Mouse (Mus musculus) lung, postnatal 14 days (tissue): ENCODE results near the gene Ppfibp1.

ENCODE experiments used
- DNase-seq: peaks from one replicate; pipeline ENCODE4 v3.0.0; 2021

The Ppfibp1 gene

DNA sequence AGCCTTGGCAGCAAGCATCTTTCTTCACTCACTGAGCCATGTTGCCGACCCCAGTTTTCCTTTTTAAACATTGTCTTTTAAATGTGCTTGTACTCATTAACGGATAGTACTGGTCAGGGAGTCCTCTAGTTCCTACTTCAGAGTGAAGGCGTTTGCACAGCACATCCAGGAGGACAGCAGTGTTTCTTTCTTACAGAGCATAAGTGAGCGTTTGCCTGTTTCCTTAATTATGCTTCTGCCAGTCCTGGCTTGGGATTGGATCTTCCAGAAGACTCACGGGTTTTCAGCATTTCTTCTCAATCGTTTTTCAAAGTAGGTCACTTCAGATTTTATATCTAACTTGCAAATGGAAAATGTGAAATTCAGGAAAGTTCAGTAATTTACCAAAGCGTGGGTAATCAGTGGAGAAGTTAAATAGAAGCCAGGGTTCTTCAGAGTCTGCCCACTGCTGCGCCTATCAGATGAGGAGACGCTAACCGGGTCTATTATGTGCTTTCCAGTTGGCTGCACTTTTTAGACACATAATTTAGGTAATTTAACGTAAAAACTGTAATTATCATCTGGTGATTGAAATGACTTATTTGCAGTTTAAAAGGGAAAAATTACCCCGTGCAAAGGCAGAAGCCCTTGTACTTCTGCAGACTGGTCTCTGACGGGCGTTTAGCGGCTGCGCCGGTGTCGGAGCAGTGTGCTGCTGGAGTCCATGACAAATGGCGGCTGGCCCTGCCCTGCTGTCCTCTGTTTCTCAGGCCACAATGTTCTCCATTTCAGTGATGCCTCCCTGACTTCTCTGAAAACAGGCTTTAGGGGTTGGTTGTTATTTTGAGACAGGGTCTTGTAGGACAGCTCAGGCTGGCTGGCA, 165.7 kb downstream of the Ppfibp1 start:
- DNase-seq, result no peak

DNA sequence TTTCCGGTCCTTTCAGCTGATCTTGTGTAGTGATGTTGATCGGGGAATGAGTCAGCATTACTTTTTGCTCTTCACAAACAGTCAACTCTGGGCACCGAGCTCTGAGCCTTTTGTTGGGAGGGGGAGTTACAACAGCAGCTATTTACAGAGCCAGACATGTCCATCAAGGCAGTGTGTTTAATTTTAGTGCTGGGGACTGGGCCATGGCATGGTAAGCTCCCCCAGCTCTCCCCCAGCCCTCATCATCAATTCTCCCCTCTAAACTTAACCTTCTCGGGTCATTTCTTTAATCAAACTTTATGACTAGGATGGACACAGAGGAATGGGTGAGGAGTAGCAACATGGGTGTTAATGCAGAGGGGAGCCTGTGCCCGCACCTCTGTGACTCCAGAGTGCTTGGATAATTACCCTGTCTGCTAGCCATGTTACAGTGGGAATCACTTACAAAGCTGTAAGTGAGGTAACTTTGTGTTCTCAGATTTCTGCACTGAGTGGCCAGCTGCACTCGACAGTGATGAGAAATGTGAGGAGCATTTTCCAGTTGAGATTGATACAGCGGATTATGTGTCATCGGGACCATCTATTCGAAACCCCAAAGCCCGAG, 167.2 kb downstream of the Ppfibp1 start:
- DNase-seq, result no peak

- DNase-seq, result peak; percentile 36
These were observed 171.0 kb downstream of the Ppfibp1 start for GRCm38 (mm10) chr6:147059326-147059725.

- DNase-seq, result no peak
These were observed 173.3 kb downstream of the Ppfibp1 start for GRCm38 (mm10) chr6:147061630-147062029.

DNA sequence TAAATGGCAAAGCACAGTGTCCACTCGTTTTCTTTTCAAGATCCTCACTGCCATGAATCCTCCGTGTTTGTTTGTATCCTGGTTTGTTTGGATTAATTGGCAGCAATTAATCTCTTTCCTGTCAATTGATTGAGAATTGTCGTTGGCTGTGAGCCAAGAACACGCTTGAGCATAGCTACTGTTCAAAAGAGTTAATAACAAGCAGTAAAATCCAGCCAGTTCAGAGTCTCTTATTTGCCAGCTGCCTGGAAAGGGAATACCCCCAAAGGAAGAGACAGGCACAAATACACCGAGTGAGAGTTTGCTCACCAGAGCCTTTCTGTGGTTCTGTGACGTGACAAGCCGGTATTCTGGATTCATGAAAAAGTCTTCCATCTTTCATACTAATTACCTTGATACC, 173.7 kb downstream of the Ppfibp1 start:
- no peak for DNase-seq

DNA sequence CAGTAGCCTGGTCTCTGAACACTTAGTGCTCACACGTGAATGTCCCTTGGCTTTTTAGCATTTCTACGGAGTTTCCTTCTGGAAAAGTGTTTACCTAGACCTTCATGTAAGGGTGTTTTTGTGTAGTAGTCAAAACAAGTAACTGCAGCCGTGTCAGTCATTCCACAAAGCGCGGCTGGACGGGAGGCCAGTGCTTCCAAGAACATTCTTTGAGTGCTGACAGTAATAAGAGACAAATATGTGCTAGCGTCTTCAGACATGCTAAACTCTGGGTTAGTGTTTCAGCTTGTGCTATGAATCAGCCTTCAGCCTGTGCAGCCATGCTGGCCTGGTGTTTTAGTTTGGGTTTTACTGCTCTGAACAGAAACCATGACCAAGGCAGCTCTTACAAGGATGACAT, 174.4 kb downstream of the Ppfibp1 start:
- no peak for DNase-seq

- no peak for DNase-seq
These were observed 176.1 kb downstream of the Ppfibp1 start for GRCm38 (mm10) chr6:147064226-147064943.

GRCm38 (mm10) chr6:147064944-147065261, 176.6 kb downstream of the Ppfibp1 start:
- no peak for DNase-seq

GRCm38 (mm10) chr6:147075808-147076387, 187.6 kb downstream of the Ppfibp1 start:
- DNase-seq, result peak; percentile 20

DNA sequence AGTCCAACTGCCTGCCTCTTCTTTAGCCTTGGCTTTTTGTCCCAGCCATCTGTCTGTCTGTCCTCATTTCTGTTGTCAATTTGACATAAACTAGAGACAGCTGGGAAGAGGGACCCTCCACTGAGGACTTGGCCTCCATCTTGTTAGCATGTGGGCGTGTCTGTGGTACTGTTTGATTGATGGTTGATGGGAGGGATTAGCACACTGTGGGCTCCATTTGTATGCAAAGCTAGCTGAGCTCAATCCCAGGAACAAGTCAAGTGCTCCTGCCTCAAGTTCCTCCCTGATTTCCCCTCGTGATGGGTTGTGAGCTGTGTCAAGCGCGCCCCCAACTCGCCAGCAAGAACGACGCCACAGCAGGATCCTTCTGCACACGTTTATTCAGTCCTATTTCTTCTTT, 188.6 kb downstream of the Ppfibp1 start:
- DNase-seq, result no peak

DNA sequence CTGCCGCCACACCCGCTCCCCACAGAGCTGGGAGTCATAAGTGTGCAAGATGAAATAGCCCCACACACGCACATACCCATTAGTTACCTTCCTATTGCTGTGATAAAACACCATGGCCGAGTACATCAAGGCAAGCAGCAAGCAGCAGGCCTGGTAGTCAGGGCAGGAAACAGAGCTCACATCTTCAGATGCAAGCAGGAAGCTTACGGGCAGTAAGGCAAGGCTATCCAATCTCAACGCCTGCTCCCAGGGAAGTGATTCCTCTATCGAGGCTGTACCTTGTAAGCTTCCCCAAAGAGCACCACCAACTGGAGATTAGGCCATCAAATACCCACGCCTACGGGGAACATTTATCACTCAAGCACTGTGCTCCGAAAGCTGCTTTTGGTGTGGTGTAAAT, 191.6 kb downstream of the Ppfibp1 start:
- no peak for DNase-seq
